Mouse (Mus musculus) forebrain, embryonic 15.5 days (tissue): ENCODE data around the gene Ly6g. TPM values are rescaled to one million over a fixed set of nuclear protein-coding genes. Genes with fewer than 3 reads are reported as not detected.
"Not testable (repeated sequence)": the region's sequence is repeated elsewhere in the genome, so short reads cannot be mapped to it uniquely, and the experiment has no call there.

Source experiments
- ATAC-seq: fragments of 200-750 bp; cut with Nextera tagmentation; replicated peaks from 2 replicates; pipeline ENCODE4 v1.8.0; 2017; ENCODE audit warnings: mild to moderate bottlenecking, moderate TSS enrichment, moderate library complexity
- H3K27ac ChIP-seq: fragments of 300-500 bp; sonication (generic); replicated peaks from 2 replicates; pipeline ENCODE4 v1.5.1; 2015; ENCODE audit warnings: mild to moderate bottlenecking, inconsistent platforms
- H3K27me3 ChIP-seq: fragments of 300-500 bp; sonication (generic); 2 replicates; pipeline ENCODE4 v1.6.1; 2015; ENCODE audit warnings: inconsistent platforms
- H3K36me3 ChIP-seq: fragments of 300-500 bp; sonication (generic); 2 replicates; pipeline ENCODE4 v1.6.1; 2015; ENCODE audit warnings: mild to moderate bottlenecking, inconsistent platforms
- H3K4me1 ChIP-seq: fragments of 300-500 bp; sonication (generic); 2 replicates; pipeline ENCODE4 v1.6.1; 2015; ENCODE audit warnings: inconsistent platforms
- H3K4me2 ChIP-seq: fragments of 300-500 bp; sonication (generic); replicated peaks from 2 replicates; pipeline ENCODE4 v1.6.1; 2015; ENCODE audit warnings: mild to moderate bottlenecking, inconsistent platforms
- H3K4me3 ChIP-seq: fragments of 300-500 bp; sonication (generic); 2 replicates; pipeline ENCODE4 v1.5.1; 2015; ENCODE audit warnings: mild to moderate bottlenecking, inconsistent platforms
- H3K9ac ChIP-seq: fragments of 300-500 bp; sonication (generic); replicated peaks from 2 replicates; pipeline ENCODE4 v1.6.1; 2015; ENCODE audit warnings: mild to moderate bottlenecking, inconsistent platforms
- H3K9me3 ChIP-seq: fragments of 300-500 bp; sonication (generic); 2 replicates; pipeline ENCODE4 v1.6.1; 2016; ENCODE audit warnings: inconsistent platforms
- WGBS: fragments of 180-500 bp; shearing (Covaris S2); methylation state at CpG from one replicate; pipeline ENCODE4 v1.1.7; 2015; ENCODE audit warnings: mixed read lengths; 5-methylcytosine and 5-hydroxymethylcytosine counted together
- polyA plus RNA-seq: library from polyadenylated mRNA; unstranded; fragments of >200 nt; fragmentation: Nextera tagmentation; extraction: Ambion mirVana; gene quantifications from 2 replicates; pipeline ENCODE4 v1.2.1, GENCODE M21; 2015

The Ly6g gene
- not detected in 2 replicates for polyA plus RNA-seq

DNA sequence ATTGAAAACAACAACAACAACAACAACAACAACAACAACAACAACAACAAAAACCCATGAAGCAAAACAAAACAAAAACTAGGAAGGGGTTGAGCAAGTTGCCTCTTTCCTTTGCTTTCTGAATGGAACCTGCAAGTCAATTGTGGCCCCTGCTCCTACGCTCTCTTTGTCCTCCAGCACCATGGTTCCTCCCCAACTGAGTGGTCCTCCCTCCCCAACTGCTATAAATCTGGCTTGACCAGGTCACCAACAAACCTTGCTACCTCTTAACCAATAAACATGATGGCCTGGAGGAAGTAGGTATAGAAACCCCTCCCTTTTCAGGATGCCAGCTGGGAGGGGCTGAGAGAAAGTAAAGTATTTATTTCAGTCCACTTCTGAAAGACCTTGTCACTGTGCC lies at the start of gene Ly6g:
TSS of gene Ly6g (plus strand) at position 301 of the 400 bp plus-strand sequence.
- WGBS, result 88% methylated on average over 1 of the region's 1 CpGs

GRCm38 (mm10) chr15:75110424-75110823 lies 44.6 kb upstream of the Ly6g start:
- not testable (repeated sequence) for H3K27ac ChIP-seq, H3K4me3 ChIP-seq, H3K9me3 ChIP-seq, H3K27me3 ChIP-seq, H3K4me2 ChIP-seq, H3K9ac ChIP-seq, H3K36me3 ChIP-seq, H3K4me1 ChIP-seq, ATAC-seq
- 70% methylated on average over 2 of the region's 5 CpGs for WGBS

More for the DNA sequence above, at the start of gene Ly6g:
- Histone ChIP-seq H3K27me3 (no peaks in the 10 kb centered on the region), H3K9ac (no peak within 1 kb of the TSS), H3K27ac (no peak within 1 kb of the TSS), H3K4me2 (no peak within 1 kb of the TSS), H3K9me3 (no peaks in the 10 kb centered on the region), H3K4me3 (no peak within 1 kb of the TSS), H3K36me3 (no peaks in the 10 kb centered on the region), H3K4me1 (no peaks in the 10 kb centered on the region)
- ATAC-seq, result no peak

GRCm38 (mm10) chr15:75111861-75112630 lies 43.0 kb upstream of the Ly6g start, which contains the start of gene Ly6c2:
TSS of gene Ly6c2 (minus strand) at chr15:75111970.
- 64% methylated on average over 1 of the region's 1 CpGs for WGBS
- H3K4me2 ChIP-seq, H3K36me3 ChIP-seq, H3K27me3 ChIP-seq, H3K9me3 ChIP-seq, H3K4me1 ChIP-seq, H3K27ac ChIP-seq, ATAC-seq, H3K4me3 ChIP-seq, H3K9ac ChIP-seq: not testable (repeated sequence)

- Histone ChIP-seq H3K4me2 (no peak overlapping the region), H3K27ac (no peak overlapping the region), H3K9ac (no peak overlapping the region), H3K9me3 (no peaks in the 10 kb centered on the region), H3K27me3 (no peaks in the 10 kb centered on the region), H3K4me3 (no peak overlapping the region), H3K36me3 (no peaks in the 10 kb centered on the region), H3K4me1 (no peaks in the 10 kb centered on the region)
- 90% methylated on average over 2 of the region's 2 CpGs for WGBS
- no peak for ATAC-seq
These were observed 38.5 kb upstream of the Ly6g start for GRCm38 (mm10) chr15:75116525-75116924.

GRCm38 (mm10) chr15:75117481-75117880 lies 37.6 kb upstream of the Ly6g start:
- not testable (repeated sequence) for H3K36me3 ChIP-seq, H3K9me3 ChIP-seq, H3K4me3 ChIP-seq, H3K27ac ChIP-seq, H3K27me3 ChIP-seq, ATAC-seq, H3K4me1 ChIP-seq, H3K9ac ChIP-seq, H3K4me2 ChIP-seq
- WGBS, result 94% methylated on average over 5 of the region's 5 CpGs

GRCm38 (mm10) chr15:75118742-75119141 lies 36.3 kb upstream of the Ly6g start:
- not testable (repeated sequence) for H3K4me2 ChIP-seq, H3K4me3 ChIP-seq, H3K9ac ChIP-seq, H3K36me3 ChIP-seq, H3K27me3 ChIP-seq, H3K9me3 ChIP-seq, H3K27ac ChIP-seq, ATAC-seq, H3K4me1 ChIP-seq
- 21% methylated on average over 5 of the region's 7 CpGs for WGBS

DNA sequence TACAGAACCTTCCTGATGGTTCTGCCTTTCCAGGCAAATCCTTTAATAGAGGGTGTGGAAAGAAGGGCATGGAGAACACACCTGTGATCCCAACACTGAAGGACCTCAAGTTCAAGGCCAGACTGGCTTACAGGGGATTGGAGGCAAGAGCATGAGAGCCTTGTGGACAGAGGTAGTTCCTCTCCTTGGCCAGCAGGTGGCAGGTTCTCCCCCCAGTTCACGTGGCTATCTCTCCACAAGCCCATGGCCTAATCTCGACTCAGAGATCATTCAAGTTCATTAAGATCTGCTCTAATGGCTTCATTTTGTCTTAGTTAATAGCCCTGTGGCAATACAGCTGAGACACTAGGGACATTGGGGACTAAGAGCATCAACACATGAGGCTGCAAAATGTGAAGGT lies 35.0 kb upstream of the Ly6g start:
- no peak overlapping the region for H3K4me3 ChIP-seq
- no peak overlapping the region for H3K9ac ChIP-seq
- no peaks in the 10 kb centered on the region for H3K9me3 ChIP-seq
- 23% methylated on average over 2 of the region's 2 CpGs for WGBS
- no peak overlapping the region for H3K27ac ChIP-seq
- H3K36me3 ChIP-seq, result no peaks in the 10 kb centered on the region
- no peaks in the 10 kb centered on the region for H3K27me3 ChIP-seq
- no peak overlapping the region for H3K4me2 ChIP-seq
- no peaks in the 10 kb centered on the region for H3K4me1 ChIP-seq
- no peak for ATAC-seq

DNA sequence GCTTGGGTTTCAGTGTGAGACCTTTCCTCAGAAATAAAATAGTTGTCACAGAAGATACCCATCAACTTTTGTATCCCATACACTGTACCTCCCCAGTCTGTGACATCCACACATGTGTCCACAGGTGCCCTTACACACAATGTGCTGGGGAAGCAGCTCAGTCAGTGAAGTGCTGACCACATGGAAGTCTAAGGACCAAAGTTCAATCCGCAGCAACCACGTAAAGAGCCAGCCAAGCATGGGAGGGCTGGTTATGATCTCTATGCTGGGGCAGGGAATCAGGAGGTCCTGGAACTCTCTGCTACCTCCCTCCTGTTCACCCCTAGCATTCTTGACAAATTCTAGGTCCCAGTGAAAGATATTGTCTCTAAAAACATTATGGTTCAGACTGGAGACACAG lies 22.7 kb upstream of the Ly6g start:
- not testable (repeated sequence) for H3K36me3 ChIP-seq, H3K9ac ChIP-seq, H3K4me2 ChIP-seq, H3K27ac ChIP-seq, ATAC-seq, H3K9me3 ChIP-seq, H3K4me3 ChIP-seq, H3K4me1 ChIP-seq, H3K27me3 ChIP-seq
- WGBS, result 96% methylated on average over 2 of the region's 2 CpGs

- ATAC-seq, H3K4me2 ChIP-seq, H3K9me3 ChIP-seq, H3K36me3 ChIP-seq, H3K27ac ChIP-seq, H3K9ac ChIP-seq, H3K4me3 ChIP-seq, H3K27me3 ChIP-seq, H3K4me1 ChIP-seq: not testable (repeated sequence)
- WGBS, result 81% methylated on average over 2 of the region's 2 CpGs
These were observed 19.8 kb upstream of the Ly6g start for GRCm38 (mm10) chr15:75135090-75135783.

DNA sequence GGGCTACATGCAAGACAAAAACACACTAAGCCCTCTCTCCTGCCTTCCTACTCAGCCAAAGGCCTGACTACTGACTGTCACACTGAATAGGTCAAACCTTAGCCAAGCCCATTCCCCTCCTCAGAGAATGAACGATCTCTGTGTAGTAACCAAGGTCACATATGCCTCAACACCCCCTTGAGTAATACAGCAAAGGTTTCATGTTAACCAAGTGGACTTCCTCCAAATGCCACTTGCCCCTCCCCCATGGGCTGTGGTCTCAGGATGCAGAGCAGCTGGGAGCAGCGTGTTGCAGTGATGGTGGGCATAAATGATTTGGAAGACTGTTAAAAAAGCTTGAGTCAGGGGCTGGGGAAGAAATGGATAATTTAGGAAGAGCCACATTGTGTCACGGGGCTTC lies 17.3 kb upstream of the Ly6g start:
- not testable (repeated sequence) for H3K9me3 ChIP-seq, H3K9ac ChIP-seq
- WGBS, result 78% methylated on average over 3 of the region's 3 CpGs

DNA sequence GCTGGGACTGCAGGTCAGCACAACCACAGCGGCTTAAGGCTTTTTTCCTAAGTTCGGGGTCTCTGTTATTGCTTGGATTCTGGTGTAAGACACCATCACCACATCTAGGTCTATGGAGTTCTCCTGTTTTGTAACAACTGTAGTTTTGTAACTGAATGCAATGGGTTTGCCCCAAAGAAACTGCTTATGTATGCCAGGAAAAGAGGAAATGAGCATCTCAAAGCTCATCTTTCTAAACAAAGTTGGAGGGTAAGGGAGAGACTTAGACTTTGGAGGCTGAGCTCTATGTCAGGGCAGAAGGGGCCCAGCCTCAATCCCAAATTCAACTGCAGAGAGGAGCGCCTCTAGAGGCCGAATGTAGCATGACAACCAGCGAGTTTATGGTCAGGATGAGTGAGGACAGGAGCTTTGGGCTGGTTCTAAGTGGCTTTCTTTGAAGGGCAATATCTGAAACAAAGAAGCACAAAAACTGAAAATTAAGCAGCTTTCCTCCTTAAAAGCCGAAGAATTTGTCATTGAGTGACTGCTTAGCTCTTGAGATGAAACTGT lies 13.2 kb upstream of the Ly6g start:
- not testable (repeated sequence) for H3K27ac ChIP-seq, H3K36me3 ChIP-seq, ATAC-seq, H3K9me3 ChIP-seq, H3K4me2 ChIP-seq, H3K4me1 ChIP-seq, H3K27me3 ChIP-seq, H3K4me3 ChIP-seq, H3K9ac ChIP-seq
- 50% methylated on average over 6 of the region's 6 CpGs for WGBS

More for the DNA sequence above, 17.3 kb upstream of the Ly6g start:
- not testable (repeated sequence) for H3K36me3 ChIP-seq, H3K4me1 ChIP-seq, ATAC-seq, H3K27ac ChIP-seq, H3K4me3 ChIP-seq, H3K4me2 ChIP-seq, H3K27me3 ChIP-seq

- H3K9ac ChIP-seq, result no peak overlapping the region
- no peak for ATAC-seq
- no peaks in the 10 kb centered on the region for H3K4me1 ChIP-seq
- H3K36me3 ChIP-seq, result no peaks in the 10 kb centered on the region
- H3K27ac ChIP-seq, result no peak overlapping the region
- H3K4me3 ChIP-seq, result no peak overlapping the region
- no peaks in the 10 kb centered on the region for H3K9me3 ChIP-seq
- H3K4me2 ChIP-seq, result no peak overlapping the region
- 74% methylated on average over 3 of the region's 3 CpGs for WGBS
- no peaks in the 10 kb centered on the region for H3K27me3 ChIP-seq
These were observed 11.3 kb upstream of the Ly6g start for GRCm38 (mm10) chr15:75143735-75144134.
